21 mouse cellular contexts compared by ENCODE assay signal in the genomic region with DNA sequence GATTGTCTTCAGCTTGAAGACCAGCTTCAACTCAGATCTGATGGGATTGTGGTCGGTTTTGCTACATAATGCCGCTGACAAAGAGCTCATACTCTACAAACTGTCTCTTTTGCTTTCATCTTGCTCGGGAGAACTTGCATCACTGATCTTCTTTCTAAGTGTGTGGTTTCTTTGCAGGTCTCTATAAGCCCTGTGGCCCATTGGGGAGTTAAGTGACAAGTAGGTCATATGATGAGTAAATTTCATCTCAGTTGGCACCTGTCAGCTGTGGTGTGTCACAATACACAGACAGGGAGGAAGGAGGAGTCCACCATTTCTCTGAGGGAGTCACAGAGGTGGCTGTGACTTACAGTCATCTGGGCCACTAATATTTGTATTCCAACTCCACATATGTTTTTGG. TPM values are rescaled to one million over a fixed set of nuclear protein-coding genes. Genes with fewer than 3 reads are reported as not detected.
DNase-seq lines count a peak whose midpoint lies in the region; ATAC-seq lines count a peak whose summit lies in the region.
"Had no signal": no experiment of that assay in that cellular context is flagged by ENCODE, and none has a peak within 500 bp of the region (broad histone marks: within the 10 kb centered on the region; RNA-seq: fewer than 3 reads in every experiment).

No protein-coding gene starts in this region.

- H3K27me3 ChIP-seq in liver, embryonic 12.5 days (replicated peaks): no peaks in the 10 kb centered on the region
- no peaks in the 10 kb centered on the region for H3K27me3 ChIP-seq in forebrain, embryonic 16.5 days (replicated peaks; ENCODE audit: control insufficient read depth, insufficient read depth, low read length)
- H3K27me3 ChIP-seq: embryonic facial prominence, embryonic 15.5 days; forebrain, embryonic 15.5 days; hindbrain, embryonic 13.5 days had no signal

- H3K4me3 ChIP-seq in liver, embryonic 12.5 days: no peak overlapping the region
- H3K4me3 ChIP-seq in forebrain, embryonic 16.5 days (replicated peaks; ENCODE audit: low read length): no peak overlapping the region
- H3K4me3 ChIP-seq: embryonic facial prominence, embryonic 15.5 days; erythroblast, embryonic 14.5 days; forebrain, embryonic 10.5 days; forebrain, embryonic 15.5 days; heart, embryonic 13.5 days; hindbrain, embryonic 13.5 days had no signal

- no peak overlapping the region for H3K27ac ChIP-seq in liver, embryonic 12.5 days
- H3K27ac ChIP-seq in forebrain, embryonic 16.5 days (ENCODE audit: low read length): no peak overlapping the region
- H3K27ac ChIP-seq: embryonic facial prominence, embryonic 15.5 days; forebrain, embryonic 10.5 days; forebrain, embryonic 15.5 days; heart, embryonic 13.5 days; hindbrain, embryonic 13.5 days; hindbrain, postnatal 0 days had no signal

- H3K4me1 ChIP-seq in liver, embryonic 12.5 days: no peaks in the 10 kb centered on the region
- H3K4me1 ChIP-seq in forebrain, embryonic 16.5 days (replicated peaks; ENCODE audit: control insufficient read depth, insufficient read depth, low read length): no peaks in the 10 kb centered on the region
- H3K4me1 ChIP-seq: embryonic facial prominence, embryonic 15.5 days; forebrain, embryonic 10.5 days; forebrain, embryonic 15.5 days; heart, embryonic 13.5 days; hindbrain, embryonic 13.5 days had no signal

- no peak overlapping the region for H3K9ac ChIP-seq in liver, embryonic 12.5 days
- H3K9ac ChIP-seq in forebrain, embryonic 16.5 days (replicated peaks; ENCODE audit: low read depth, low read length): no peak overlapping the region
- H3K9ac ChIP-seq: embryonic facial prominence, embryonic 15.5 days; forebrain, embryonic 15.5 days; heart, embryonic 13.5 days; hindbrain, embryonic 13.5 days had no signal

- H3K9me3 ChIP-seq in liver, embryonic 12.5 days (replicated peaks): no peaks in the 10 kb centered on the region
- H3K9me3 ChIP-seq in forebrain, embryonic 16.5 days (ENCODE audit: control insufficient read depth, low read length): no peaks in the 10 kb centered on the region
- H3K9me3 ChIP-seq: embryonic facial prominence, embryonic 15.5 days; forebrain, embryonic 10.5 days; forebrain, embryonic 15.5 days; heart, embryonic 13.5 days; hindbrain, embryonic 13.5 days had no signal

- peak; percentile 37; the same call in 1 of the 2 replicates for ATAC-seq in granulocyte monocyte progenitor cell, adult 5-6 weeks (replicated peaks; ENCODE audit: poor library complexity, severe bottlenecking)
- ATAC-seq in liver, embryonic 12.5 days: no peak
- no peak for ATAC-seq in forebrain, embryonic 16.5 days
- ATAC-seq: forebrain, embryonic 15.5 days; hindbrain, postnatal 0 days had no signal

- H3K4me2 ChIP-seq in liver, embryonic 12.5 days: no peak overlapping the region
- no peak overlapping the region for H3K4me2 ChIP-seq in forebrain, embryonic 16.5 days (ENCODE audit: low read length)
- H3K4me2 ChIP-seq: embryonic facial prominence, embryonic 15.5 days; forebrain, embryonic 15.5 days; heart, embryonic 13.5 days; hindbrain, embryonic 13.5 days had no signal

- WGBS in liver, embryonic 12.5 days (ENCODE audit: insufficient replicate concordance): 64% methylated on average over 3 of the region's 3 CpGs
- WGBS in forebrain, embryonic 16.5 days: 85% methylated on average over 3 of the region's 3 CpGs

- no peaks in the 10 kb centered on the region for H3K36me3 ChIP-seq in liver, embryonic 12.5 days
- H3K36me3 ChIP-seq in forebrain, embryonic 16.5 days (ENCODE audit: control insufficient read depth, insufficient read depth): no peaks in the 10 kb centered on the region
- H3K36me3 ChIP-seq: embryonic facial prominence, embryonic 15.5 days; forebrain, embryonic 10.5 days; forebrain, embryonic 15.5 days; heart, embryonic 13.5 days; hindbrain, embryonic 13.5 days had no signal

- peak; percentile 6 to 55 for DNase-seq in thymus, adult 18-20 months
- peak; percentile 53 for DNase-seq in thymus, postnatal 14 days
- DNase-seq in adrenal gland, postnatal 36 days: no peak
- DNase-seq: adrenal gland, adult 8-10 months; cerebellum, adult 11 months; cerebellum, adult 8-10 months; cerebellum, postnatal 14 days; embryo, embryonic 11 days; gastrocnemius, postnatal 14 days; heart, postnatal 10 days; heart, postnatal 4 days had no signal

RNA-seq across cellular contexts. Expression of gene Bcor, which starts 42.8 kb away (rescaled TPM):
- total RNA-seq in granulocyte monocyte progenitor cell, adult 5-6 weeks (2014; fragmentation: Nextera tagmentation): 36.0 and 55.0 TPM in 2 replicates
- 30.6 and 32.7 TPM in 2 replicates for total RNA-seq in granulocyte monocyte progenitor cell, adult 5-6 weeks (2017)
- 10 to 100 TPM; 14.5 to 16.0 TPM for total RNA-seq in adrenal gland, postnatal 36 days (2021)
- polyA plus RNA-seq in liver, embryonic 12.5 days (2016; fragmentation: Nextera tagmentation; extraction: Ambion mirVana): 7.9 and 8.4 TPM in 2 replicates
- polyA plus RNA-seq in forebrain, embryonic 16.5 days (2015; fragmentation: Nextera tagmentation; extraction: Ambion mirVana): 17.4 and 18.1 TPM in 2 replicates

Comparison
In these comparisons a context has a peak if more than half of its experiments do, and no peak if none do; other contexts are left out.
1. DNase-seq: peak in thymus, adult 18-20 months (2 of 2) and thymus, postnatal 14 days (single experiment); none in adrenal gland, postnatal 36 days (0 of 2).